In the genomic region with DNA sequence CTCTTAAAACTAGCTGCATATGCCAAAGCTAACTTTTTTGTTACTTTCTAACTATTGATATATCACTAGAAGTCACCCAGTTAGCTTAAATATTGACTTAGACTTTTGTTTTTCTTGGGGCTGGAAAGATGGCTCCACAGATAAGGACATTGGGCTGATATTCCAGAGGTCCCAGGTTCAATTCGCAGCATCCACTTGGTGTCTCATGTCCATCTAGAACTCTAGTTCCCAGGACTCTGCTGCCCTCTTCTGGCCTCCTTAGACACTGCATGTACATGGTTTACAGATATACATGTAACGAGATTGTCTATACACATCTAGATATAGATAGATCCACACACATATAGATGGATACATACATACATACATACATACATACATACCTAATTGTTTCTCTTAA, we compare ENCODE assay signal across 8 mouse cellular contexts. TPM values are rescaled to one million over a fixed set of nuclear protein-coding genes. Genes with fewer than 3 reads are reported as not detected.
DNase-seq lines count a peak whose midpoint lies in the region; ATAC-seq and TF ChIP-seq lines count a peak whose summit lies in the region.

No protein-coding gene starts in this region.

- peaks cover 23% of the 10 kb centered on the region for H3K79me2 ChIP-seq in CH12.LX (replicated peaks; ENCODE audit: control insufficient read depth, extremely low read depth, insufficient read depth, poor library complexity, severe bottlenecking)

- no peak overlapping the region for H3K4me3 ChIP-seq in kidney, adult 2 months (ENCODE audit: insufficient read depth, low read depth, low read length)
- no peak overlapping the region for H3K4me3 ChIP-seq in kidney, embryonic 14.5 days (ENCODE audit: low read length)
- no peak overlapping the region for H3K4me3 ChIP-seq in CH12.LX (replicated peaks in 1 of 3; ENCODE audit: low read depth in 2 of 3, low read length in 2 of 3, poor library complexity in 1 of 3)
- H3K4me3 ChIP-seq in limb, embryonic 14.5 days (replicated peaks; ENCODE audit: low read length) = no peak overlapping the region

- WGBS in kidney, adult 2 months = 84% methylated on average over 2 of the region's 2 CpGs
- 83% methylated on average over 2 of the region's 2 CpGs for WGBS in kidney, embryonic 14.5 days
- 72% methylated on average over 2 of the region's 2 CpGs for WGBS in limb, embryonic 14.5 days

- TF ChIP-seq RAD21 in CH12.LX (IDR thresholded peaks at IDR 0.05; ENCODE audit: low read depth, low read length) = peak; percentile 57

- in situ Hi-C loops in CH12.LX (cut with MboI; ENCODE audit: low pct_ligation_motif_present, low pct_unique_long_range_greater_than_20kb, low sequenced_read_pairs) = no loop called here

- H3K27ac ChIP-seq in kidney, adult 2 months (ENCODE audit: insufficient read depth, low read depth, low read length) = no peak overlapping the region
- no peak overlapping the region for H3K27ac ChIP-seq in kidney, embryonic 14.5 days (ENCODE audit: low read depth, low read length)
- no peak overlapping the region for H3K27ac ChIP-seq in CH12.LX (ENCODE audit: insufficient read depth, low read depth)
- H3K27ac ChIP-seq in limb, embryonic 14.5 days (replicated peaks; ENCODE audit: low read depth, low read length) = no peak overlapping the region

- no peaks in the 10 kb centered on the region for H3K4me1 ChIP-seq in kidney, adult 2 months (ENCODE audit: control insufficient read depth, insufficient read depth, low read length)
- peaks cover 10% of the 10 kb centered on the region; the same call in 1 of the 2 replicates for H3K4me1 ChIP-seq in kidney, embryonic 14.5 days (ENCODE audit: control insufficient read depth, insufficient read depth, low read length)
- H3K4me1 ChIP-seq in CH12.LX (ENCODE audit: control insufficient read depth in 1 of 2, insufficient read depth in 2 of 2) = peaks cover 14 to 16% of the 10 kb centered on the region in 2 experiments
- peaks cover 4% of the 10 kb centered on the region; the same call in 1 of the 2 replicates for H3K4me1 ChIP-seq in limb, embryonic 14.5 days (ENCODE audit: control insufficient read depth, insufficient read depth, low read length)

- H3K9me3 ChIP-seq in kidney, embryonic 14.5 days (ENCODE audit: control insufficient read depth, low read length) = peaks cover 3% of the 10 kb centered on the region; the same call in 1 of the 2 replicates
- no peaks in the 10 kb centered on the region for H3K9me3 ChIP-seq in CH12.LX (replicated peaks; ENCODE audit: low read length)
- H3K9me3 ChIP-seq in limb, embryonic 14.5 days (ENCODE audit: control insufficient read depth, low read length) = no peaks in the 10 kb centered on the region

- H3K27me3 ChIP-seq in kidney, adult 2 months (replicated peaks; ENCODE audit: control insufficient read depth, insufficient read depth, low read length) = no peaks in the 10 kb centered on the region
- no peaks in the 10 kb centered on the region for H3K27me3 ChIP-seq in kidney, embryonic 14.5 days (ENCODE audit: control insufficient read depth, insufficient read depth, low read length)
- no peaks in the 10 kb centered on the region for H3K27me3 ChIP-seq in CH12.LX (replicated peaks)
- H3K27me3 ChIP-seq in limb, embryonic 14.5 days (ENCODE audit: control insufficient read depth, insufficient read depth, low read length) = no peaks in the 10 kb centered on the region

- ATAC-seq in kidney, embryonic 14.5 days (ENCODE audit: low FRiP score, low TSS enrichment) = no peak
- ATAC-seq in limb, embryonic 14.5 days (ENCODE audit: low FRiP score, low read depth) = no peak

- H3K9ac ChIP-seq in kidney, embryonic 14.5 days (ENCODE audit: low read depth, low read length) = no peak overlapping the region
- H3K9ac ChIP-seq in CH12.LX (ENCODE audit: insufficient read depth, low read depth) = no peak overlapping the region
- H3K9ac ChIP-seq in limb, embryonic 14.5 days (ENCODE audit: low read depth, low read length, severe bottlenecking) = no peak overlapping the region

- TF ChIP-seq CTCF in kidney, adult 2 months (conservative IDR thresholded peaks at IDR 0.05; ENCODE audit: insufficient read depth, insufficient read length, low read depth, low read length) = peak; percentile 55
- peak; percentile 50 to 73 for TF ChIP-seq CTCF in CH12.LX (conservative IDR thresholded peaks at IDR 0.05 in 1 of 2, IDR thresholded peaks at IDR 0.05 in 1 of 2; ENCODE audit: low read depth in 2 of 2, low read length in 2 of 2)

- no peaks in the 10 kb centered on the region for H3K36me3 ChIP-seq in kidney, adult 2 months (ENCODE audit: control insufficient read depth, insufficient read depth, low read length)
- H3K36me3 ChIP-seq in kidney, embryonic 14.5 days (ENCODE audit: control insufficient read depth, insufficient read depth, low read length) = peaks cover 5% of the 10 kb centered on the region; the same call in 1 of the 2 replicates
- H3K36me3 ChIP-seq in CH12.LX (replicated peaks in 1 of 2; ENCODE audit: control insufficient read depth in 1 of 2, insufficient read depth in 1 of 2, low read length in 1 of 2) = peaks cover 46 to 55% of the 10 kb centered on the region in 2 experiments
- peaks cover 6% of the 10 kb centered on the region for H3K36me3 ChIP-seq in limb, embryonic 14.5 days (ENCODE audit: control insufficient read depth, insufficient read depth, low read length)

- TF ChIP-seq POLR2A in kidney, adult 2 months (IDR thresholded peaks at IDR 0.05; ENCODE audit: low read depth, low read length) = no peak
- no peak for TF ChIP-seq POLR2A in CH12.LX (IDR thresholded peaks at IDR 0.05; ENCODE audit: low read depth, low read length)
- no peak for TF ChIP-seq POLR2A in limb, embryonic 14.5 days (IDR thresholded peaks at IDR 0.05; ENCODE audit: borderline replicate concordance, extremely low read depth, insufficient read depth, insufficient read length)

- dilution Hi-C loops in CH12.LX (cut with MboI; ENCODE audit: extremely low pct_ligation_motif_present, extremely low pct_unique_long_range_greater_than_20kb, low sequenced_read_pairs) = no loop called here

- peak; percentile 61 for DNase-seq in kidney, adult 2 months
- DNase-seq in CH12.LX (ENCODE audit: extremely low read depth) (peak; percentile 56), ZHBTc4 (ENCODE audit: low read depth, low spot score) (peak; percentile 76)
- DNase-seq in embryo, embryonic 10 days (ENCODE audit: low spot score) = peak; percentile 64
- DNase-seq in limb, embryonic 14.5 days (ENCODE audit: low spot score) = peak; percentile 52
- peak; percentile 44 to 58 for DNase-seq in spleen, postnatal 36 days (ENCODE audit: low spot score in 2 of 2)
- DNase-seq in ovary, postnatal 10 days (ENCODE audit: low spot score) = no peak

- no peak overlapping the region for H3K4me2 ChIP-seq in kidney, embryonic 14.5 days (replicated peaks; ENCODE audit: low read depth, low read length)
- no peak overlapping the region for H3K4me2 ChIP-seq in CH12.LX (ENCODE audit: insufficient read depth, low read depth, poor library complexity, severe bottlenecking)
- no peak overlapping the region for H3K4me2 ChIP-seq in limb, embryonic 14.5 days (replicated peaks; ENCODE audit: low read depth, low read length, severe bottlenecking)

- TF ChIP-seq EP300 in CH12.LX (IDR thresholded peaks at IDR 0.05; ENCODE audit: low read length) = no peak

TF ChIP-seq in CH12.LX, 34 proteins besides CTCF, POLR2A, EP300 and RAD21:
- TF ChIP-seq SMC3 (IDR thresholded peaks at IDR 0.05; ENCODE audit: low read depth, low read length) (peak; percentile 54), ZMIZ1 (IDR thresholded peaks at IDR 0.05; ENCODE audit: low read depth, low read length) (0 out of 2 replicates have a peak, but pooled peaks have one; percentile 51), KAT2A (IDR thresholded peaks at IDR 0.05; ENCODE audit: insufficient replicate concordance, low read length) (no peak), MAFK (IDR thresholded peaks at IDR 0.05; ENCODE audit: insufficient replicate concordance, low read length) (no peak), CHD2 (IDR thresholded peaks at IDR 0.05; ENCODE audit: low read length) (no peak)

RNA-seq across cellular contexts. Expression of a gene that starts 4.4 kb away (rescaled TPM):
- polyA plus RNA-seq in kidney, adult 2 months (2012; rRNA removed) = 5.7 and 6.7 TPM in 2 replicates
- 23.4 and 33.9 TPM in 2 replicates for polyA plus RNA-seq in kidney, embryonic 14.5 days (2014; fragmentation: Nextera tagmentation; extraction: Ambion mirVana)
- total RNA-seq in CH12.LX (2012; rRNA removed) (35.0 and 36.4 TPM in 2 replicates), CH12.LX (2014; rRNA removed) (40.0 and 41.4 TPM in 2 replicates)
- 36.2 and 47.1 TPM in 2 replicates for polyA plus RNA-seq in CH12.LX (2012; ENCODE audit: insufficient read length, low read depth)
- 31.7 and 31.8 TPM in 2 replicates for polyA plus RNA-seq in limb, embryonic 14.5 days (2012; rRNA removed)
- polyA plus RNA-seq in limb, embryonic 14.5 days (2014; fragmentation: Nextera tagmentation; extraction: Ambion mirVana) = 22.7 and 24.4 TPM in 2 replicates
